Mouse (Mus musculus) intestine, embryonic 15.5 days (tissue): ENCODE measurements around the gene Gse1. TPM values are rescaled to one million over a fixed set of nuclear protein-coding genes. Genes with fewer than 3 reads are reported as not detected.

Experiments
- ATAC-seq: fragments of 200-750 bp; cut with Nextera tagmentation; 2 replicates; pipeline ENCODE4 v1.8.0; 2017; ENCODE audit warnings: moderate TSS enrichment, moderate library complexity
- H3K27ac ChIP-seq: fragments of 300-500 bp; sonication (generic); 2 replicates; pipeline ENCODE4 v1.5.1; 2015; ENCODE audit warnings: mild to moderate bottlenecking, inconsistent platforms
- H3K27me3 ChIP-seq: fragments of 300-500 bp; sonication (generic); replicated peaks from 2 replicates; pipeline ENCODE4 v1.6.1; 2015; ENCODE audit warnings: inconsistent platforms
- H3K36me3 ChIP-seq: fragments of 300-500 bp; sonication (generic); 2 replicates; pipeline ENCODE4 v1.6.1; 2015; ENCODE audit warnings: inconsistent platforms
- H3K4me1 ChIP-seq: fragments of 300-500 bp; sonication (generic); replicated peaks from 2 replicates; pipeline ENCODE4 v1.6.1; 2015; ENCODE audit warnings: inconsistent platforms
- H3K4me2 ChIP-seq: fragments of 300-500 bp; sonication (generic); replicated peaks from 2 replicates; pipeline ENCODE4 v1.6.1; 2015; ENCODE audit warnings: mild to moderate bottlenecking, inconsistent platforms
- H3K4me3 ChIP-seq: fragments of 300-500 bp; sonication (generic); replicated peaks from 2 replicates; pipeline ENCODE4 v1.5.1; 2015; ENCODE audit warnings: inconsistent platforms
- H3K9ac ChIP-seq: fragments of 300-500 bp; sonication (generic); 2 replicates; pipeline ENCODE4 v1.6.1; 2015; ENCODE audit warnings: inconsistent platforms
- H3K9me3 ChIP-seq: fragments of 300-500 bp; sonication (generic); 2 replicates; pipeline ENCODE4 v1.6.1; 2016; ENCODE audit warnings: inconsistent platforms
- WGBS: fragments of 180-500 bp; shearing (Covaris S2); methylation state at CpG from one replicate; pipeline ENCODE4 v1.1.7; 2015; 5-methylcytosine and 5-hydroxymethylcytosine counted together
- polyA plus RNA-seq: library from polyadenylated mRNA; unstranded; fragments of >200 nt; fragmentation: Nextera tagmentation; extraction: Ambion mirVana; gene quantifications from 2 replicates; pipeline ENCODE4 v1.2.1, GENCODE M21; 2015

The Gse1 gene
- polyA plus RNA-seq, 1 experiment from 2014 or later: 7.9 TPM

GRCm38 (mm10) chr8:120515650-120516049, 287.4 kb downstream of the Gse1 start:
- no peaks in the 10 kb centered on the region for H3K36me3 ChIP-seq
- 88% methylated on average over 6 of the region's 6 CpGs for WGBS
- H3K4me1 ChIP-seq: peaks cover 82% of the 10 kb centered on the region
- no peak overlapping the region for H3K4me2 ChIP-seq
- H3K9me3 ChIP-seq: no peaks in the 10 kb centered on the region
- H3K9ac ChIP-seq: no peak overlapping the region
- no peak overlapping the region for H3K4me3 ChIP-seq
- ATAC-seq: no peak
- H3K27ac ChIP-seq: no peak overlapping the region
- no peaks in the 10 kb centered on the region for H3K27me3 ChIP-seq

- ATAC-seq: peak; percentile 22; the same call in 1 of the 2 replicates
- no peak overlapping the region for H3K27ac ChIP-seq
- H3K4me2 ChIP-seq: peak overlapping the region; percentile 31; the same call in 1 of the 2 replicates
- H3K4me1 ChIP-seq: peaks cover 82% of the 10 kb centered on the region
- H3K9me3 ChIP-seq: no peaks in the 10 kb centered on the region
- no peak overlapping the region for H3K9ac ChIP-seq
- no peaks in the 10 kb centered on the region for H3K36me3 ChIP-seq
- no peaks in the 10 kb centered on the region for H3K27me3 ChIP-seq
- H3K4me3 ChIP-seq: no peak overlapping the region
- WGBS: 18% methylated on average over 12 of the region's 12 CpGs
These were observed 288.0 kb downstream of the Gse1 start for GRCm38 (mm10) chr8:120516182-120516755.

- WGBS: 43% methylated on average over 11 of the region's 11 CpGs
- H3K4me1 ChIP-seq: peaks cover 76% of the 10 kb centered on the region
These were observed 289.6 kb downstream of the Gse1 start for GRCm38 (mm10) chr8:120517666-120518410.

GRCm38 (mm10) chr8:120518736-120519534, 290.7 kb downstream of the Gse1 start:
- H3K27ac ChIP-seq: peak overlapping the region; percentile 19; the same call in 1 of the 2 replicates
- peak; percentile 37 for ATAC-seq
- 69% methylated on average over 14 of the region's 14 CpGs for WGBS

More at GRCm38 (mm10) chr8:120517666-120518410, 289.6 kb downstream of the Gse1 start:
- peak overlapping the region; percentile 44 for H3K27ac ChIP-seq
- no peak overlapping the region for H3K9ac ChIP-seq
- no peaks in the 10 kb centered on the region for H3K27me3 ChIP-seq
- no peak overlapping the region for H3K4me3 ChIP-seq
- no peak for ATAC-seq
- no peak overlapping the region for H3K4me2 ChIP-seq
- H3K36me3 ChIP-seq: no peaks in the 10 kb centered on the region
- no peaks in the 10 kb centered on the region for H3K9me3 ChIP-seq

GRCm38 (mm10) chr8:120520287-120520686, 292.0 kb downstream of the Gse1 start:
- WGBS: 64% methylated on average over 15 of the region's 15 CpGs
- peak overlapping the region; percentile 70 for H3K27ac ChIP-seq
- H3K4me2 ChIP-seq: peak overlapping the region; percentile 6; the same call in 1 of the 2 replicates
- H3K9ac ChIP-seq: no peak overlapping the region; the same call in 1 of the 2 replicates
- H3K27me3 ChIP-seq: no peaks in the 10 kb centered on the region
- no peaks in the 10 kb centered on the region for H3K9me3 ChIP-seq
- H3K4me3 ChIP-seq: no peak overlapping the region
- 0 out of 2 replicates have a peak, but pooled peaks have one; percentile 2 for ATAC-seq
- H3K36me3 ChIP-seq: no peaks in the 10 kb centered on the region
- H3K4me1 ChIP-seq: peaks cover 74% of the 10 kb centered on the region

More at GRCm38 (mm10) chr8:120518736-120519534, 290.7 kb downstream of the Gse1 start:
- Histone ChIP-seq H3K9me3 (no peaks in the 10 kb centered on the region), H3K27me3 (no peaks in the 10 kb centered on the region), H3K36me3 (no peaks in the 10 kb centered on the region), H3K9ac (no peak overlapping the region), H3K4me2 (no peak overlapping the region), H3K4me3 (no peak overlapping the region), H3K4me1 (peaks cover 72% of the 10 kb centered on the region)

GRCm38 (mm10) chr8:120520707-120521590, 292.7 kb downstream of the Gse1 start:
- H3K36me3 ChIP-seq: no peaks in the 10 kb centered on the region
- H3K27ac ChIP-seq: peak overlapping the region; percentile 70
- no peaks in the 10 kb centered on the region for H3K9me3 ChIP-seq
- no peak overlapping the region; the same call in 1 of the 2 replicates for H3K9ac ChIP-seq
- peak; percentile 56 for ATAC-seq
- no peaks in the 10 kb centered on the region for H3K27me3 ChIP-seq
- 31% methylated on average over 20 of the region's 20 CpGs for WGBS
- H3K4me2 ChIP-seq: peak overlapping the region; percentile 6; the same call in 1 of the 2 replicates
- H3K4me1 ChIP-seq: peaks cover 77% of the 10 kb centered on the region
- no peak overlapping the region for H3K4me3 ChIP-seq

GRCm38 (mm10) chr8:120521591-120521965, 293.3 kb downstream of the Gse1 start:
- no peaks in the 10 kb centered on the region for H3K27me3 ChIP-seq
- no peaks in the 10 kb centered on the region for H3K36me3 ChIP-seq
- 0 out of 2 replicates have a peak overlapping the region, but pooled peaks have one; percentile 48 for H3K27ac ChIP-seq
- 67% methylated on average over 7 of the region's 7 CpGs for WGBS
- H3K9ac ChIP-seq: no peak overlapping the region
- H3K4me3 ChIP-seq: no peak overlapping the region
- H3K4me2 ChIP-seq: 0 out of 2 replicates have a peak overlapping the region, but pooled peaks have one; percentile 6
- no peak for ATAC-seq
- H3K9me3 ChIP-seq: no peaks in the 10 kb centered on the region
- H3K4me1 ChIP-seq: peaks cover 77% of the 10 kb centered on the region

GRCm38 (mm10) chr8:120523641-120524040, 295.4 kb downstream of the Gse1 start:
- no peak overlapping the region for H3K27ac ChIP-seq
- H3K36me3 ChIP-seq: no peaks in the 10 kb centered on the region
- peaks cover 77% of the 10 kb centered on the region for H3K4me1 ChIP-seq
- H3K9ac ChIP-seq: no peak overlapping the region
- no peak for ATAC-seq
- no peak overlapping the region for H3K4me3 ChIP-seq
- no peaks in the 10 kb centered on the region for H3K27me3 ChIP-seq
- H3K9me3 ChIP-seq: no peaks in the 10 kb centered on the region
- H3K4me2 ChIP-seq: no peak overlapping the region
- 66% methylated on average over 7 of the region's 7 CpGs for WGBS

- H3K4me1 ChIP-seq: peaks cover 72% of the 10 kb centered on the region
- H3K9me3 ChIP-seq: no peaks in the 10 kb centered on the region
- 65% methylated on average over 1 of the region's 1 CpGs for WGBS
- H3K9ac ChIP-seq: no peak overlapping the region
- H3K36me3 ChIP-seq: no peaks in the 10 kb centered on the region
- no peaks in the 10 kb centered on the region for H3K27me3 ChIP-seq
- H3K27ac ChIP-seq: no peak overlapping the region
- no peak overlapping the region for H3K4me3 ChIP-seq
- ATAC-seq: no peak
- H3K4me2 ChIP-seq: no peak overlapping the region
These were observed 296.9 kb downstream of the Gse1 start for GRCm38 (mm10) chr8:120525135-120525534.

- H3K27ac ChIP-seq: 0 out of 2 replicates have a peak overlapping the region, but pooled peaks have one; percentile 9
- no peaks in the 10 kb centered on the region for H3K27me3 ChIP-seq
- no peaks in the 10 kb centered on the region for H3K36me3 ChIP-seq
- no peaks in the 10 kb centered on the region for H3K9me3 ChIP-seq
- H3K4me1 ChIP-seq: peaks cover 65% of the 10 kb centered on the region
- peak; percentile 64 for ATAC-seq
- no peak overlapping the region for H3K9ac ChIP-seq
- no peak overlapping the region for H3K4me2 ChIP-seq
- 32% methylated on average over 6 of the region's 6 CpGs for WGBS
- H3K4me3 ChIP-seq: no peak overlapping the region
These were observed 297.6 kb downstream of the Gse1 start for GRCm38 (mm10) chr8:120525832-120526231.

- no peak overlapping the region for H3K4me3 ChIP-seq
- no peak overlapping the region for H3K4me2 ChIP-seq
- H3K27ac ChIP-seq: no peak overlapping the region
- no peaks in the 10 kb centered on the region for H3K9me3 ChIP-seq
- no peak for ATAC-seq
- WGBS: 53% methylated on average over 4 of the region's 4 CpGs
- H3K9ac ChIP-seq: no peak overlapping the region
- no peaks in the 10 kb centered on the region for H3K36me3 ChIP-seq
- H3K27me3 ChIP-seq: no peaks in the 10 kb centered on the region
- H3K4me1 ChIP-seq: peaks cover 63% of the 10 kb centered on the region
These were observed 298.3 kb downstream of the Gse1 start for GRCm38 (mm10) chr8:120526577-120526976.
